Mouse (Mus musculus) liver, embryonic 12.5 days (tissue): Measurements from ENCODE around the gene Pdxp. TPM values are rescaled to one million over a fixed set of nuclear protein-coding genes. Genes with fewer than 3 reads are reported as not detected.
"Not testable (repeated sequence)": the region's sequence is repeated elsewhere in the genome, so short reads cannot be mapped to it uniquely, and the experiment has no call there.

Experiments
- ATAC-seq: fragments of 200-750 bp; cut with Nextera tagmentation; 2 replicates; pipeline ENCODE4 v1.8.0; 2017; ENCODE audit warnings: moderate number of reproducible peaks, mild to moderate bottlenecking, moderate library complexity
- H3K27ac ChIP-seq: fragments of 300-500 bp; sonication (generic); 2 replicates; pipeline ENCODE4 v1.5.1; 2016; ENCODE audit warnings: mild to moderate bottlenecking
- H3K27me3 ChIP-seq: fragments of 300-500 bp; sonication (generic); replicated peaks from 2 replicates; pipeline ENCODE4 v1.6.1; 2016; ENCODE audit warnings: mild to moderate bottlenecking, moderate library complexity
- H3K36me3 ChIP-seq: fragments of 300-500 bp; sonication (generic); 2 replicates; pipeline ENCODE4 v1.6.1; 2016; ENCODE audit warnings: mild to moderate bottlenecking, moderate library complexity
- H3K4me1 ChIP-seq: fragments of 300-500 bp; sonication (generic); 2 replicates; pipeline ENCODE4 v1.6.1; 2016
- H3K4me2 ChIP-seq: fragments of 300-500 bp; sonication (generic); 2 replicates; pipeline ENCODE4 v1.6.1; 2016; ENCODE audit warnings: mild to moderate bottlenecking, moderate library complexity
- H3K4me3 ChIP-seq: fragments of 300-500 bp; sonication (generic); 2 replicates; pipeline ENCODE4 v1.5.1; 2016; ENCODE audit warnings: mild to moderate bottlenecking, moderate library complexity
- H3K9ac ChIP-seq: fragments of 300-500 bp; sonication (generic); 2 replicates; pipeline ENCODE4 v1.6.1; 2016; ENCODE audit warnings: mild to moderate bottlenecking, moderate library complexity
- H3K9me3 ChIP-seq: fragments of 300-500 bp; sonication (generic); replicated peaks from 2 replicates; pipeline ENCODE4 v1.6.1; 2016; ENCODE audit warnings: mild to moderate bottlenecking, moderate library complexity
- WGBS: fragments of 180-500 bp; shearing (Covaris S2); methylation state at CpG from one replicate; pipeline ENCODE4 v1.1.7; 2016; ENCODE audit not compliant: insufficient replicate concordance; 5-methylcytosine and 5-hydroxymethylcytosine counted together
- polyA plus RNA-seq: library from polyadenylated mRNA; unstranded; fragments of >200 nt; fragmentation: Nextera tagmentation; extraction: Ambion mirVana; gene quantifications from 2 replicates; pipeline ENCODE4 v1.2.1, GENCODE M21; 2016

Pdxp gene
- polyA plus RNA-seq, 1 experiment from 2014 or later: 17.1 TPM

DNA sequence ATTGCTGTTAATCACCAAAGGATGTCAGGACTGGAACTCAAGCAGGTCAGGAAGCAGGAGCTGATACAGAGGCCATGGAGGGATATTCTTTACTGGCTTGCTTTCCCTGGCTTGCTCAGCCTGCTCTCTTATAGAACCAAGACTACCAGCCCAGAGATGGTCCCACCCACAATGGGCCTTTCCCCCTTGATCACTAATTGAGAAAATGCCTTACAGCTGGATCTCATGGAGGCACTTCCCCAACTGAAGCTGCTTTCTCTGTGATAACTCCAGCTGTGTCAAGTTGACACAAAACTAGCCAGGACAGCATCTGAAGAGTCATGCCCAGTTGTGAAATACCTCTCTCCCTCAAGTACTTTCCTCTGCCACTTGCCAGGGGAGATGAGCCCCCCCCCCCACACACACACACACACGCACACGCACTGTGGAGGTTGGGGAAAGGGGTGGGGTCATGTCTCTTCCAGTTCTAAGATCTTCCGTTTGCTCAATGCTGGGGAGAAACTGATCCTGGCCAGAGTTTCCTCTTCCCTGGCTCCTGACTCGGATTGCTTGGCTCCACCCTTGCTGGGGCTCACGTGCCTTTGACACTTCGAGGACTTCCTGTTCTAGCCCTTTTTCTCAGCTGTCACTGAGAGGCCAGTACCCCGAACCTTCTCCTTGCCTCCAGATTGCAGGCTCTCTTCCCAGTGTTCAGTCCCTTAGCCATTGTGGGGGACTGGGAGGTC is 34.8 kb upstream of the Pdxp start:
- 35% methylated on average over 7 of the region's 7 CpGs for WGBS
- peak overlapping the region; percentile 96 for H3K27ac ChIP-seq

DNA sequence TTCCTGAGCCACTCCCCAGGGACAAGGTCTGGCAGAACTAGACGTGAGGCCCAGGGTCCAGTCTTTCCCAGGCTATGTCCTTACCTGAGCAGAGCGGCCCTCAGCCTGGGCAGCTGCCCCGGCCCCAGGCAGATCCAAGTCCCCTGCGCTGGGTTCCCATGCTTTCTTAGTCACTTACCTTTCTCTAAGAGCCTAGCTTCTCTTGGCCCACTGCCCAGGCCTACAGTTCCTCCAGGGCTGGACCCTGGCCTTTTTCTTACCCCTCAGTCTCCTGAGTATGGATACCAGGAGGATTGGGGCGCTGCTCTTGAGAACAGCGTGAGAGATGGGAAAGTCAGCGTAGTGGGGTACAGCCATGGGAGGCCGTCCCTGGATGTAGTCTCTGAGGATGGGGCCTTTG is 33.3 kb upstream of the Pdxp start:
- 89% methylated on average over 8 of the region's 8 CpGs for WGBS
- Histone ChIP-seq H3K4me3 (no peak overlapping the region), H3K4me2 (no peak overlapping the region), H3K9ac (no peak overlapping the region), H3K27ac (no peak overlapping the region), H3K36me3 (peaks cover 59% of the 10 kb centered on the region), H3K9me3 (no peaks in the 10 kb centered on the region), H3K4me1 (peaks cover 43% of the 10 kb centered on the region), H3K27me3 (no peaks in the 10 kb centered on the region)
- ATAC-seq: no peak

More for the DNA sequence above, 34.8 kb upstream of the Pdxp start:
- not testable (repeated sequence) for ATAC-seq, H3K27me3 ChIP-seq, H3K4me3 ChIP-seq, H3K9me3 ChIP-seq, H3K9ac ChIP-seq
- Histone ChIP-seq H3K4me1 (peaks cover 47% of the 10 kb centered on the region), H3K36me3 (peaks cover 45% of the 10 kb centered on the region), H3K4me2 (peak overlapping the region; percentile 96)

DNA sequence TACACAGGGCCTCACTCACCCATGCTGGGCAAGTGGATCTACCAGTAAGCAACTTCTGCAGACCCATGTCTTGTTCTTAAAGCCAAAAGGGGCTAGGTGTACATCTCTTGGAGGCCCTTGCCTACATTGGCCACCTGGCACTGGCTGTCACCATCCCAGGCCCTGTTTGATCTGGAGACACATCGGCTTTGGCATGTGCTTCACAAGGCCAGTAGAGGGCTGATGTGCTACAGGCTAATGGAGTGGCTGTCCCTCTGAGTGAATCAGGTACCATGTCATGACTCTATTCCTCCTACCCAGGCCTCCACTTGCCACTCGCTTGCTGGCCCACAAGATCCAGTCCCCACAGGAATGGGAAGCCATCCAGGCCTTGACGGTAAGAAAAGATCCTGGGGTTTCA is 31.9 kb upstream of the Pdxp start:
- no peak overlapping the region for H3K4me3 ChIP-seq
- H3K36me3 ChIP-seq: peaks cover 73% of the 10 kb centered on the region
- H3K27me3 ChIP-seq: no peaks in the 10 kb centered on the region
- 79% methylated on average over 3 of the region's 3 CpGs for WGBS
- no peak overlapping the region for H3K9ac ChIP-seq
- no peak overlapping the region for H3K27ac ChIP-seq
- H3K4me2 ChIP-seq: no peak overlapping the region
- peaks cover 29% of the 10 kb centered on the region for H3K4me1 ChIP-seq
- H3K9me3 ChIP-seq: no peaks in the 10 kb centered on the region
- no peak for ATAC-seq

DNA sequence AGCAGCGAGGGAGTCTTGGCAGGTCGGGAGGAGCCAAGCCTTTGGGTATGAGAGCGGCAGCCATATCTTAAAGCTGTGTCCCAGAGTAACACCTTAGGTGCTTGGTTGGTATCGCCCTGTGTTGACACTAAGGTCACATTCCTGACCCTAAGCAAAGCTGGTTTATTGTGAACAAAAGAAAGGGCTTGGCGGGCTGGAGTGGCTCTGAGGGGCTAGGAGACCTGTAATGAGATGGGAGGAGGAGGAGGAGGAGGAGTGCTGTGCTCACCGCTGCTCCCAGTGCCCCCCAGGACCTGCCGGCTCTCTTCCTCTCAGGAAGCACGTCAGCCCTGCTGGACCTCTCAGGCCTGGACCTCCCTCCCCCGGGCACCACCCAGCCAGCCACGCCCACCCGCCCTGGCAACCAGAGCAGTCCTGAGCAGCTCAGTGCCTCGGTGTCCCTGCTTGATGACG is 24.3 kb upstream of the Pdxp start:
- H3K4me1 ChIP-seq: peaks cover 62% of the 10 kb centered on the region
- no peak overlapping the region for H3K4me3 ChIP-seq
- H3K9me3 ChIP-seq: no peaks in the 10 kb centered on the region
- peak overlapping the region; percentile 46 for H3K4me2 ChIP-seq
- peaks cover 96% of the 10 kb centered on the region for H3K36me3 ChIP-seq
- H3K27ac ChIP-seq: peak overlapping the region; percentile 18
- peak overlapping the region; percentile 45; the same call in 1 of the 2 replicates for H3K9ac ChIP-seq
- peak; percentile 67 for ATAC-seq
- H3K27me3 ChIP-seq: no peaks in the 10 kb centered on the region
- 38% methylated on average over 13 of the region's 13 CpGs for WGBS

DNA sequence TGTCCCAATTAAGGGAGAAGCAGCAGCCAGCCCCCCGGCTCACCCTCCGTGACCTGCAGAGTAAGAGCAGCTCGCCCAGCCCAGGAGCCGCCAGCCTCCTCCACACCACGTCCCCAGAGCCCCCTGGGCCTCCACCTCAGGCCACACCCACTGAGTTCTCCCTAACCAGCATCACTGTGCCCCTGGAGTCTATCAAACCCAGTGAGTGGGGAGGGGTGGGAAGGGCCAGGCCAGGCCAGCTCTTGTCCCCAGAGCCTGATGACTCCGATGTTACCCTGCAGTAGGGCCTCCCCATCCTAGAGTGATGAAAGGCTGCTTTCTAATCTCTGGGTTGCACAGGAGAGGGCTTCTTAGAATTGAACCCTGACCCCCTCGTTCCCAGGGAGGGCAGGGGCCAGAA is 21.3 kb upstream of the Pdxp start:
- Histone ChIP-seq H3K4me3 (no peak overlapping the region), H3K36me3 (peaks cover 67% of the 10 kb centered on the region), H3K9me3 (no peaks in the 10 kb centered on the region), H3K27me3 (no peaks in the 10 kb centered on the region), H3K4me2 (peak overlapping the region; percentile 39), H3K4me1 (peaks cover 88% of the 10 kb centered on the region), H3K9ac (peak overlapping the region; percentile 28), H3K27ac (peak overlapping the region; percentile 88)
- 30% methylated on average over 7 of the region's 7 CpGs for WGBS
- peak; percentile 43 for ATAC-seq

DNA sequence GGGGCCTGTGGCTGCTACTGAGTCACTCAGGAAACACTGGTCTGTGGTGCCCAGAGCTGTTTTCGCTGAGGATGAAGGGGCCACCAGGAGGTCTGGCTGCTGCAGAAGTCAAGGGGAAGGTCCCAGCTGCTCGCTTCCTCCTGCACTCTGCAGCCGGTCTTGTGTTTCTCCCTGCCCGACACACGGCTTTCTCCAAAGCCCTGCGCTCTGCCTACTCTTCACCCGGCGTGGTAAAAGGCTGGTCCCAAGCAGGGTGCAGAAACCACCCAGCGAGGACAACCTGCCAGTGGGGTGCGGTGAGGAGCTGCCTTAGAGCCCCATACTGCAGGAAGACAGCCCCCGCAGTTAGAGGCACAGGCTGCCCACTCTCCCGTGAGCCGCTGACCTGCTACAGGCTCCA is 19.0 kb upstream of the Pdxp start:
- Histone ChIP-seq H3K9me3 (no peaks in the 10 kb centered on the region), H3K4me3 (0 out of 2 replicates have a peak overlapping the region, but pooled peaks have one; percentile 7), H3K27me3 (no peaks in the 10 kb centered on the region), H3K9ac (peak overlapping the region; percentile 83), H3K4me1 (peaks cover 94% of the 10 kb centered on the region), H3K27ac (peak overlapping the region; percentile 88), H3K36me3 (peaks cover 44% of the 10 kb centered on the region), H3K4me2 (peak overlapping the region; percentile 90)
- WGBS: 37% methylated on average over 13 of the region's 13 CpGs
- ATAC-seq: no peak

DNA sequence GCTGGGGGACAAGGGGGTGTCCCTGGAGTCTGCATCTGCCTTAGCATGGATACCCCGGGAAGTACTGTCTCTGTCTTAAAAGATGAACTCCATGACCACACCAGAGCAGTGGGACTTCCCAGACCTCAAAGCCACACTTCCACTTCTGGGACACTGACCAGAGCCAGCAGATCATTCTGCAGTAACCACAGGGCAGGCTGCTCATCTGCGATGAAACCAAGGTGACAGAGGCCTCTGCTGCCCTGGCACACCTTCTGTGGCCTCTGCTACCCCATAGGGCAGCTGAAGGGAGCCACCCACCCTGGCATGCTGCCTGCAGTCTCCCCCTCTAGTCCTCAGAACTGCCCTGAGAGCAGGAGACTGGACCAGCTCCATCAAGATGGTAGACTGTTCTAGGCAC is 18.0 kb upstream of the Pdxp start:
- peak overlapping the region; percentile 88 for H3K27ac ChIP-seq
- H3K4me1 ChIP-seq: peaks cover 94% of the 10 kb centered on the region
- peak overlapping the region; percentile 90 for H3K4me2 ChIP-seq
- no peak overlapping the region for H3K4me3 ChIP-seq
- 30% methylated on average over 2 of the region's 2 CpGs for WGBS
- H3K36me3 ChIP-seq: peaks cover 35% of the 10 kb centered on the region
- no peaks in the 10 kb centered on the region for H3K9me3 ChIP-seq
- no peaks in the 10 kb centered on the region for H3K27me3 ChIP-seq
- peak; percentile 10; the same call in 1 of the 2 replicates for ATAC-seq
- peak overlapping the region; percentile 83 for H3K9ac ChIP-seq

DNA sequence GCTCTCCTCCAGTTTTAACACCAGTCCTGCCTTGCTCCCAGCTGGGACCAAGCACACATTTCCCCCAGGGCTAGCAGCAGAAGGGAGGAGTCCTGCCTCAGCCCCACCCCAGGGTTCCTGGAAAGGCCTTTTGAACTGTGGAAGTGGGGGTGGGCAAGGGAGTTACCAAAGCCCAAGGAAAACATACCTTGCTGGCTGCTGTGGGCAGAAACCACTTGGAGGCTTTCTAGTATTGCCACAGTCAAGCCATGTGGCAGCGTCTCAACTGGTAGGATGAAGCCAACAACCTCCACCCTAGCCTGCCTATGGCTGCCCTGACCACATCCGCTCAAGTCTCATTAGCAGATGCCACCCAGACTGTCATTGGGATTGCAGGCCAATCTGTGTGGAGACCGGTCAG is 17.6 kb upstream of the Pdxp start:
- Histone ChIP-seq H3K9me3 (no peaks in the 10 kb centered on the region), H3K36me3 (peaks cover 32% of the 10 kb centered on the region), H3K27me3 (no peaks in the 10 kb centered on the region), H3K4me2 (peak overlapping the region; percentile 90), H3K4me3 (no peak overlapping the region), H3K4me1 (peaks cover 94% of the 10 kb centered on the region), H3K27ac (peak overlapping the region; percentile 88), H3K9ac (peak overlapping the region; percentile 83)
- ATAC-seq: peak; percentile 51
- WGBS: 52% methylated on average over 3 of the region's 3 CpGs

DNA sequence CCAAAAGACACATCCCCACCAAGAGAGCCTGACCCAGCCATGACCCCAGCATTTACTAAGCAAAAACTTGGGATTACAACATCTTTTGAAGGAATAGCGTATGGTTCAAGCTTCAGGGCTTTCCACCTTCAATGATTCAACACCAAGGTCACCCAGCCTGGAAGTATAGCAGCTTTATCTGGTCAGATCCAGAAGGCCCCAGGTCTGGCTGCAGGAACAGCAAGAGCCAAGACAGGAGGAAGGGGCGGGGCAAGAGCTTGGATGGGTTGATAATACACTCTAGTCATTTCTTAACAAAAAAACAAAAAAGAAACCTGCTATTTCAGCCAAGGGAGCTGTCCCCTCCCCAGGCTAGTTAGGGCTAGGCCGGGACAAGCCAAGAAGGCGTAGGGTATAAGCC is 16.2 kb upstream of the Pdxp start:
- peaks cover 32% of the 10 kb centered on the region for H3K36me3 ChIP-seq
- ATAC-seq: peak; percentile 33; the same call in 1 of the 2 replicates
- peak overlapping the region; percentile 83 for H3K9ac ChIP-seq
- peak overlapping the region; percentile 90 for H3K4me2 ChIP-seq
- peak overlapping the region; percentile 88 for H3K27ac ChIP-seq
- 29% methylated on average over 4 of the region's 4 CpGs for WGBS
- H3K27me3 ChIP-seq: no peaks in the 10 kb centered on the region
- peak overlapping the region; percentile 14; the same call in 1 of the 2 replicates for H3K4me3 ChIP-seq
- H3K4me1 ChIP-seq: peaks cover 93% of the 10 kb centered on the region
- H3K9me3 ChIP-seq: no peaks in the 10 kb centered on the region

DNA sequence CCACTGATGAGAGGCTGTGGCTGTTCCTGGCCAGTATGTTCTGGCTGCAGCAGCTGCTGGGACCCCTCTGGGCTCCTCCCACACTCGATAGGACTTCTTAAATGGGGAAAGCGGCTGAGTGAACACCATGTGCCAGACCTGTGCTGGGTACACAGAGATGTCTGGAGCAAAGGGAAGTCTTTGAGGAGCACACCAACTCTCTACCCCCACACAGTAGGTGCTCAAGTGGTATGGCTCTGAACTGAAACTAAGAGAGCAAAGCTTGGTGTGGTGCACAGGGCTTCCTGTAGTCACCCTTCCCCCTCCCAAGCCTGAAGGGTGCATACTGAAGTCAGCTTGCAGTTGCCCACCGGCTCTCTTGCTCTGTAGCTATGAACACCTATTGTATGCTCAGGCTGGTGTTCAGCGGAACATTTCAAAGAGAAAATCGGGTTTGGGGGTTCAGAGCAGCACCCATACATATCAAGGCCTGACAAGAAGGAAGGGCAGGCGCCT is 15.2 kb upstream of the Pdxp start:
- H3K9me3 ChIP-seq: no peaks in the 10 kb centered on the region
- H3K9ac ChIP-seq: peak overlapping the region; percentile 83
- H3K27ac ChIP-seq: peak overlapping the region; percentile 88
- peak overlapping the region; percentile 76 for H3K4me3 ChIP-seq
- H3K27me3 ChIP-seq: no peaks in the 10 kb centered on the region
- peaks cover 90% of the 10 kb centered on the region for H3K4me1 ChIP-seq
- no peak for ATAC-seq
- H3K36me3 ChIP-seq: peaks cover 31% of the 10 kb centered on the region
- 24% methylated on average over 6 of the region's 6 CpGs for WGBS
- H3K4me2 ChIP-seq: peak overlapping the region; percentile 90

DNA sequence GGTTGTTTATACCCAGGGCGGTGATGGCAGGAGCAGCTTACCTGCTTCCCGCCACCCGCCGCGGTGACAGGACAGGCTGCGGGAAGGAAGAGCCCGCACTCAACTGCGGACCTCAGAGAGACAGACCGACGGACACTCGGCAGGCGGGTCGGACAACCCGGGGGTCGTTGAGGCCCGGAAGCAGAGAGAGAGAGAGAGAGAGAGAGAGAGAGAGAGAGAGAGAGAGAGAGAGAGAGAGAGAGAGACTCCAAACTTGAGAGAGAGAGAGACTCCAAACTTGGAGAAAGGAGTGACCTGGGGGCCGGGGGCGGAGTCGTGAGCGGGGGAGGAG is 14.3 kb upstream of the Pdxp start, which contains the start of gene Gm49510:
Gene Gm49510 (plus strand): TSS at position 259 of the 331 bp plus-strand sequence.
- H3K27ac ChIP-seq: peak within 1 kb of the TSS; percentile 88
- H3K4me3 ChIP-seq: peak within 1 kb of the TSS; percentile 76
- H3K9ac ChIP-seq: peak within 1 kb of the TSS; percentile 83
- H3K36me3 ChIP-seq: peaks cover 31% of the 10 kb centered on the region
- H3K9me3 ChIP-seq: no peaks in the 10 kb centered on the region
- under 1% methylated on average over 20 of the region's 20 CpGs for WGBS
- H3K4me1 ChIP-seq: peaks cover 83% of the 10 kb centered on the region
- ATAC-seq: no peak
- no peaks in the 10 kb centered on the region for H3K27me3 ChIP-seq
- peak within 1 kb of the TSS; percentile 90 for H3K4me2 ChIP-seq

DNA sequence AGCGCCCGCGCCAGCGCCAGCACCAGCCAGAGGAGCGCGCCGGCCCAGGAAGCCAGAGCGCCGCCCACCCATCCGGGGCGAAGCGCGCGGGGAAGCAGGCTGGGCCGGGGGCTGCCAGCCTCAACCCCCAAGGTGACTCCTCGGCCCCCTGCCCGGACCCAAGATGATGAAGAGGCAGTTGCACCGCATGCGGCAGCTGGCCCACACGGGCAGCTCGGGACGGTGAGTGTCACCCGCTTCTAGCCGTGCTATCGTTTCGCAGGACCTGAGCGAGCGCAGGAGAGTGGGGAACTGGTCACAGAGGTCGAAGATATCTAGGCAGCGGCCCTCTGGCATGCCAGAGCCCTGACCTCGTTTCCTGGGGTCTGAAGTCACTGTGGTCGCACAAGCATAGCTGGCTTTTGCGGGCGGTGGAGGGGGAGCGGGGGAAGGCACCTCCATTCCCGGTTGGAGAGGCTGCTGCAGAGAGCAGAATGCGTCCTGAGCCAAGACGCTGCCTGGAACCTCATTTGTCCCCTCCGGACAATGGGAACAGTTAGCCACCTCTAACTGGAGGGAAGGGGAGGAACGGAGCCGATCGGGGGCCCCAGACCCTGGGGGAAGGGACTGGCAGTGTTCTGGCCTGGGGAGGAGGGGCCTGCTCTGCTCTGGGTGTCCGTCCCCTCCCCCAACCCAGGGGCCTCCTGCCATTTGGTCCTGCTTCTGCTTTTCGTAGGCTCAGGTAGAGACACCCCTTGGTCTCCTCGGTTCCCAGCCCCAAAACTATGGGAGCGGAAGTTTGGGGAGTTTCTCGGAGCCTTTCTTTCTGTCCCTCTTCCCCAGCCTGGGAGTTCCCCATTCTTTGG is 13.8 kb upstream of the Pdxp start, which contains the start of gene Sh3bp1:
Gene Sh3bp1 (plus strand): TSS at position 29 of the 845 bp plus-strand sequence.
- Histone ChIP-seq H3K4me1 (peaks cover 77% of the 10 kb centered on the region), H3K4me2 (peak within 1 kb of the TSS; percentile 90), H3K36me3 (peaks cover 37% of the 10 kb centered on the region), H3K27me3 (no peaks in the 10 kb centered on the region), H3K27ac (peak within 1 kb of the TSS; percentile 88), H3K9ac (peak within 1 kb of the TSS; percentile 83), H3K9me3 (no peaks in the 10 kb centered on the region), H3K4me3 (peak within 1 kb of the TSS; percentile 76)
- under 1% methylated on average over 46 of the region's 47 CpGs for WGBS
- peak; percentile 61 for ATAC-seq
